16 mouse cellular contexts compared by ENCODE assay signal in genomic region chr15:68582177-68582576, GRCm38 (mm10).
"Had no signal": no experiment of that assay in that cellular context is flagged by ENCODE, and none has a peak within 500 bp of the region (broad histone marks: within the 10 kb centered on the region; RNA-seq: fewer than 3 reads in every experiment).

No protein-coding gene starts in this region.

- H3K4me3 ChIP-seq: neural tube, embryonic 13.5 days; neural tube, embryonic 15.5 days; stomach, embryonic 15.5 days had no signal

- H3K27ac ChIP-seq: neural tube, embryonic 13.5 days; neural tube, embryonic 15.5 days; stomach, embryonic 15.5 days; stomach, postnatal 0 days had no signal

- DNase-seq: retina, postnatal 1 day; right cerebral cortex, adult 18-20 months; right cerebral cortex, postnatal 14 days; right cerebral cortex, postnatal 25 days; right cerebral cortex, postnatal 4 days; spleen, adult 18-20 months; thymus, adult 18-20 months; thymus, adult 2 months; thymus, postnatal 14 days; thymus, postnatal 25 days; thymus, postnatal 36 days; thymus, postnatal 4 days had no signal
